Mouse (Mus musculus) ES-E14 (cell line): ENCODE results near the gene Zfp341. TPM values are rescaled to one million over a fixed set of nuclear protein-coding genes. Genes with fewer than 3 reads are reported as not detected.

Experiments
- DNase-seq: peaks from one replicate; pipeline ENCODE4 v3.0.0-alpha.2; 2013; ENCODE audit warnings: low read depth, low spot score
- H3K27ac ChIP-seq: 2 replicates; pipeline ENCODE4 v1.5.1; 2012; ENCODE audit warnings: low read depth, mild to moderate bottlenecking, low read length, moderate library complexity, mixed read lengths; ENCODE audit not compliant: poor library complexity, insufficient read depth, severe bottlenecking
- H3K36me3 ChIP-seq: 2 replicates; pipeline ENCODE4 v1.6.1; 2012; ENCODE audit warnings: mild to moderate bottlenecking, low read length, moderate library complexity, mixed read lengths; ENCODE audit not compliant: control insufficient read depth, poor library complexity, insufficient read depth, severe bottlenecking
- H3K4me1 ChIP-seq, 2 experiments: fragments of 150-350 bp in 1 of 2; sonication (generic) in 1 of 2; 2 replicates each; pipeline ENCODE4 v1.6.1; 2012; ENCODE audit warnings: low read length in 2 of 2, mild to moderate bottlenecking in 1 of 2, mixed read lengths in 1 of 2; ENCODE audit not compliant: control insufficient read depth in 2 of 2, insufficient read depth in 2 of 2, poor library complexity in 1 of 2
- H3K4me3 ChIP-seq, 2 experiments: fragments of 150-350 bp in 1 of 2; sonication (generic) in 1 of 2; 2 replicates each; pipeline ENCODE4 v1.5.1; 2012; ENCODE audit warnings: low read length in 2 of 2, low read depth in 1 of 2, mild to moderate bottlenecking in 1 of 2, mixed read lengths in 1 of 2; ENCODE audit not compliant: insufficient read depth in 1 of 2, poor library complexity in 1 of 2, severe bottlenecking in 1 of 2
- H3K9ac ChIP-seq: 2 replicates; pipeline ENCODE4 v1.6.1; 2012; ENCODE audit warnings: low read depth, mild to moderate bottlenecking, low read length, mixed read lengths; ENCODE audit not compliant: poor library complexity, insufficient read depth, severe bottlenecking
- H3K9me3 ChIP-seq: fragments of 150-350 bp; sonication (generic); 2 replicates; pipeline ENCODE4 v1.6.1; 2012; ENCODE audit warnings: low read depth, mild to moderate bottlenecking, low read length; ENCODE audit not compliant: control insufficient read depth, insufficient read depth
- CHD2 ChIP-seq: IDR thresholded peaks from 2 replicates; pipeline ENCODE4 v1.6.1; 2014; ENCODE audit warnings: mild to moderate bottlenecking, low read depth, low read length, inconsistent platforms
- HCFC1 ChIP-seq: IDR thresholded peaks from 2 replicates; pipeline ENCODE4 v1.6.1; 2012; ENCODE audit warnings: low read length, inconsistent platforms, borderline replicate concordance; ENCODE audit not compliant: insufficient read depth
- MAFK ChIP-seq: IDR thresholded peaks from 2 replicates; pipeline ENCODE4 v1.6.1; 2014; ENCODE audit warnings: mild to moderate bottlenecking, low read depth, low read length, inconsistent platforms; ENCODE audit not compliant: insufficient read depth
- ZC3H11A ChIP-seq: IDR thresholded peaks from 2 replicates; pipeline ENCODE4 v1.6.1; 2012; ENCODE audit warnings: low read depth, mild to moderate bottlenecking, inconsistent platforms, low read length, borderline replicate concordance
- ZNF384 ChIP-seq: IDR thresholded peaks from 2 replicates; pipeline ENCODE4 v1.6.1; 2012; ENCODE audit warnings: low read depth, low read length, inconsistent platforms
- in situ Hi-C, 2 experiments: fragments of 600-800 bp; cut with MboI; formaldehyde crosslinking; loops; one replicate each; pipeline ENCODE4 v1.15.1; 2025; ENCODE audit warnings: low sequenced_read_pairs in 2 of 2, inconsistent platforms in 1 of 2; ENCODE audit not compliant: unreplicated experiment in 2 of 2
- total RNA-seq: library from RNA; depleted of rRNA; stranded (reverse); fragments of 300-350 nt; gene quantifications from 2 replicates; pipeline ENCODE4 v1.2.3, GENCODE M21; 2012

The Zfp341 gene
- total RNA-seq, 1 experiment, result 3.2 TPM

- Histone ChIP-seq H3K9ac (no peak overlapping the region), H3K4me1 (peaks cover 0 to 2% of the 10 kb centered on the region in 2 experiments; a peak in 1 of 4 replicates), H3K27ac (no peak overlapping the region), H3K36me3 (peaks cover 10% of the 10 kb centered on the region), H3K9me3 (no peaks in the 10 kb centered on the region), H3K4me3 (no peak overlapping the region)
- DNase-seq, result no peak
- no peak for TF ChIP-seq ZNF384
- TF ChIP-seq HCFC1, result no peak
- TF ChIP-seq ZC3H11A, result no peak
- TF ChIP-seq MAFK, result no peak
- TF ChIP-seq CHD2, result no peak
- in situ Hi-C loops, result no loop called here
Observed at GRCm38 (mm10) chr2:154686819-154687218, 73.7 kb downstream of the Zfp341 start.

DNA sequence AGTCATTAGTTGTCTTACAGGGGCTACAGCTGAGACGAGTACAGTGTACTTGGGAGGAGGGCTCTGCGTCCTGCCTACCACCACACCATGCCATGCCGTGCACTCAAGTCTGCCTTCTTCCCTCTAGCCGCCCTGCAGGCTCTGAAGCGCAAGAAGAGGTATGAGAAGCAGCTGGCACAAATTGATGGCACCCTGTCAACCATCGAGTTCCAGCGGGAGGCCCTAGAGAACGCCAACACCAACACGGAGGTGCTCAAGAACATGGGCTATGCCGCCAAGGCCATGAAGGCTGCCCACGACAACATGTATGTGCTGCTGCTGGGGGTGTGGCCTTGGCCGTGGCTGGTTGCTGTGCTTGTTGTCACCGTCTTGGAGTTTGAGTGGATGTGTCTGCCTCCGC is 76.3 kb downstream of the Zfp341 start:
- Histone ChIP-seq H3K4me1 (peaks cover 0 to 8% of the 10 kb centered on the region in 2 experiments; a peak in 2 of 4 replicates), H3K9me3 (no peaks in the 10 kb centered on the region), H3K36me3 (peaks cover 24% of the 10 kb centered on the region), H3K27ac (no peak overlapping the region; the same call in 1 of the 2 replicates), H3K9ac (no peak overlapping the region), H3K4me3 (no peak overlapping the region)
- TF ChIP-seq ZNF384 (no peak), ZC3H11A (no peak), MAFK (no peak), CHD2 (no peak), HCFC1 (no peak)
- no peak for DNase-seq
- in situ Hi-C loops, result no loop called here

DNA sequence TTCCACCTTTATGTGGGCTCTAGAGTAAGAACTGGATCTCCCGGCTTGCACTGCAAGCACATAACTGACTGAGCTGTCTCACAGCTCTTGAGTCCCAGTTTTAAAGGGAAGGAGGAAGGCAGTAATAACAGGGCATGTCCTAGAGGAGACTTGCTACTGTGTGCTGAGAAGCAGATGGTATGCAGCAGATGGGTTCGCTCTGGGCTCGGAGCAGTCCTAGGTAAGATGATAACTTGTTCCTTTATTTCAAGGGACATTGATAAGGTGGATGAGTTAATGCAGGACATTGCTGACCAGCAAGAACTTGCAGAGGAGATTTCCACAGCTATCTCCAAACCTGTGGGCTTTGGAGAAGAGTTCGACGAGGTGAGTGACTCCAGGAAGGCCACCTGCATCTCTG is 77.9 kb downstream of the Zfp341 start:
- peaks cover 32% of the 10 kb centered on the region for H3K36me3 ChIP-seq
- no peaks in the 10 kb centered on the region for H3K9me3 ChIP-seq
- H3K9ac ChIP-seq, result no peak overlapping the region
- no peak overlapping the region for H3K4me3 ChIP-seq
- TF ChIP-seq MAFK, result no peak
- no peak for DNase-seq
- peaks cover 0 to 8% of the 10 kb centered on the region in 2 experiments; a peak in 2 of 4 replicates for H3K4me1 ChIP-seq
- in situ Hi-C loops, result no loop called here
- no peak overlapping the region for H3K27ac ChIP-seq

DNA sequence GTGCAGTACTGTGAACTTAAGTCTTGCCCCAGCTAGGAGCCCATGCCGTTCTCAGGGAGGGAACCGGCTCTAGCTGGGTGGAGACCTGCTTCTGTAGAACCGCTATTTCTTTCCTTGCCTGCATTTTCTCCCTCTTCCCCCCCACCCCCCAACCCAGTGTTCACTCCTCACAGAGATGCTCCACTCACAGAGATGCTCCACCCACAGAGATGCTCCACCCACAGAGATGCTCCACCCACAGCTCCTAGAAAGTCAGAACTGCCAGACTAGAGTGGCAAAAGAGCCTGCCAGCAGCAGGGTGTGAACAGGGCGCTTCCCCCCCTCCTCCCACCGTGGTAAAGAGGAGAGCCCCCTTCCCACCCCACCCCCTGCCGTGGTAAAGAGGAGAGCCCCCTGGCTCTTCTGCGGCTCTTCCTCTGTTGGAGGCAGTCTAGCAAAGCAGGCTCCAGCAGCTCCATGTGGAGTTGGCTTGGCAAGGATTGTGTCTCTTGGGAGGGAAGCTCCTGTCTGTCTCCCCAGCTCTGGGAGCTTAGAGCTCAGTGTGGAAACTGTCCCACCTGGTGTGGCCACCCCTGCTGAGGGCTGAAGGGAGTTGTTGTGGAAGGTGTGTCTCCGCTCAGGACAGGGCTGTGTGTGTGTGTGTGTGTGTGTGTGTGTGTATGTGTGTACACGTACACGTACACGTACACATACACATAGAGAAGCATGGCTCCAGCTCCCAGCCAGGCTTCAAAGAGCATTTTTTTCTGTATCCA is 80.3 kb downstream of the Zfp341 start:
- in situ Hi-C loops, result no loop called here
- Histone ChIP-seq H3K4me3 (peak overlapping the region; percentile 12 to 20; a peak in 1 of 4 replicates), H3K27ac (peak overlapping the region; percentile 45), H3K36me3 (peaks cover 32% of the 10 kb centered on the region), H3K9ac (peak overlapping the region; percentile 26; the same call in 1 of the 2 replicates), H3K9me3 (no peaks in the 10 kb centered on the region), H3K4me1 (peaks cover 0 to 8% of the 10 kb centered on the region in 2 experiments; a peak in 2 of 4 replicates)
- TF ChIP-seq HCFC1 (no peak), MAFK (no peak), ZC3H11A (no peak), CHD2 (no peak), ZNF384 (no peak)
- peak; percentile 66 for DNase-seq
